Mouse (Mus musculus) kidney, adult 18-20 months (tissue): ENCODE measurements around the gene Cyp3a59.
"Not testable (repeated sequence)": the region's sequence is repeated elsewhere in the genome, so short reads cannot be mapped to it uniquely, and the experiment has no call there.

ENCODE experiments used
- DNase-seq: peaks from one replicate; pipeline ENCODE4 v3.0.0; 2021

Gene Cyp3a59

DNA sequence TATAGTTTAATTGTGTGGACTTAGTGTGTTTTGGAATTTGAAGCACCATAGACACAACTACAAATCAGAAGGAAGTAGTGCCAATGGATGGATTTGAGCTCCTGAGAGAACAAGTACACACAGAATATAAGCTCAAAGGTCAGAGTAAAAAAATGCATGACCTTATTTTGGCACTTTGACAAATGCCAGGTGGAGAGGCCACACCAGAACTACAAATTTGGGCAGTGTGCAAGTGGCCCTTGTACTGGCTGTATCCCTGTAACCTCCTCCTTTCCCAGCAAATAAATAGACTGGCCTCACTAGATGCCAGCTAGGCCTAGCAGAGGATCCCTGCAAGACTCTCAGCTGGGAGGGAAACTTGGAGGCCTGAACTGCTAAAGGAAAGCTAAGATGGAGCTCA, at the start of gene Cyp3a59:
TSS of gene Cyp3a59 (plus strand) at position 313 of the 400 bp plus-strand sequence.
- not testable (repeated sequence) for DNase-seq

DNA sequence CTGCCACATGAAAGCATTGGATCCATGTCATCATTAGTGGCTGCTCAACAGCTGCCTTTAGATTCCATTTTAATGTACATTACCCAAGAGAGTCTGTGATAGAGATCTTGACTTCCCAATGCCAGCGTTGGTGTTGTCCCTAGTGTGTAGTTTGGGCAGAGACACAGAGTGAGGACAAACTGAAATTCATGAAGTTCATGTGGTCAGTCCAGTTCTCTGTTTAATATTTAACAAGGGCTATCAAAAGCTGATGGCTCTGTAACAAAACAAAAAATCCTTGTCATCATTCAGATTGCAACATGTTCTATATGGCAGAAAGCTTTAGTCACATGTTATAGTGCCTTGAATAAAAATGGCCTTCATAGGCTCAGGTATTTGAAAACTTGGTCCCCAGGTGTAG, 9.0 kb upstream of the Cyp3a59 start:
- no peak for DNase-seq

DNA sequence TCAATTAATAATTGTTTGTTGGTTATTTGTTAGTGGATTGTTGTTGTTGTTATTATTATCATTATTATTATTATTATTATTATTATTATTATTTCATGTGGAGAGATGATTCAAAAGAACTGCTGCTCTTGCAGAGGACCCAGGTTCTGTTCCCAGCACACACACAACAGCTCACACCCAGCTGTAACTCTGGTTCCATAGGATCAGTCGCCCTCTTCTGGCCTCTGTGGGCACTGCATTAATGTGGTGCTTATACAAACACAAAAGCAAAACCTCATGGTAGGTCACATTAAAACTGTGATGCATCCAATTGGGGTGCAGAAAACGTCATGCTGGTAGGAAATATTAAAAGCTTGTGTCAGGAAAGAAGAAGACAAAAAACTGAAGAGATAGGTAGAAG, 68.8 kb downstream of the Cyp3a59 start:
- no peak for DNase-seq

DNA sequence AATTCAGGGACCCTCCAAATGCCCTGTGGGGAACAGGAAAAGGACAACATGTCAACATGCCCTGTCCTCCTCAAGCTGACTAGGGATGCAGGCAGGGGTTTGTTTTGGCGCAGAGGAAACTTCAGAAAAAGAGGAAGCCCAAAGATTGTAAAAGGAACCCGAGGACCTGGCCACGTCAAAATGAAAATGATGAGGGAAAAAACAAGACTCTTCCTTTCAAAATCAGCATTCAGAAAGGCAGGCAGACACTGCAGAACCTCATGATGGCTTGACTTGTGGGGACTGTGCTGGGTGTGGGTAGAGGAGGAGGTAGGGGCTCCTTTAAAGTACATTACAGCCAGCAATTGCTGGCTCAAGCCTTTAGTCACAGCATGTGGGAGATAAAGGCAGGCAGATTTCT, 71.4 kb downstream of the Cyp3a59 start:
- DNase-seq = no peak

DNA sequence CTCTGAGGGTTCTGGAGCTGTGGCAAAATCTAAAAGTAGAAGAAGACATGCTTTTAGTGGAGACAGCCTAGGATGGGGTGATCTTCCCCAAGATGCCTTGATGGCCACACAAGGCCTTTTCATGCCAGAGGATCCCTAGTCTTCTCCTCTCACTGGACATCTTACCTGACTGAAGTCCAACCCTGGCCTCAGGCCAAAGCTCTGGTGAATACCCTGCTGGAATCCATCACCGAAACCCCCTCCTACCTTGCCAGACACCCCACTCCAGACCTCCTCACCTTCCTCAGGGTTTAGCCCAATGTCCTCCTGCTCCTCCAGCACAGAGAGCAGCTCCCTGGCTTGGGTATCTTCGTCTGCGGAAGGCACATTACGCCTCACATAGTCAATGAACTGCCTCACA, 79.3 kb downstream of the Cyp3a59 start:
- not testable (repeated sequence) for DNase-seq

DNA sequence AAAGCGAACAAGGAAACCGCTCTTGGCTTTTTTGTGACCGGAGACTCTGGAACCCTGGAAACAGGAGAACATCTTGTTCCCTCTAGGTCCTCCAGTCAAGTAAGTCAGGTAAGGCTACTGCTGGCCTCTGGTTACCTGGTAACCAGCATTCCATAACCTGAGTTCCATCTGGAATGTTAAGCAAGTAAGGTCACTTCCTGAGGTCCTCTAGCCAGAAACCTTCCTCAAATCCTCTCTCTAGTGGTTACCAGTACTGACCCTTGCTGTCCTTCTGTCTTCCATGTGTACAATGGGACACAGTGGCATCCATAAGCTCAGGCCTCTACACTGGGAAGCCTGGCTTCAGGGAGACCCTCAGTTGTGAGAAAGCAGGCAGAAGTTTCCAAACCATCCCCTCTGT, 81.4 kb downstream of the Cyp3a59 start, which contains the start of gene Gm5565:
TSS of gene Gm5565 (minus strand) at position 101 of the 400 bp plus-strand sequence.
- DNase-seq = not testable (repeated sequence)
